Mouse (Mus musculus) testis, adult 2 months (tissue): ENCODE results near the gene Apba2.

Source experiments
- CTCF ChIP-seq: fragments of 200-500 bp; IDR thresholded peaks from 2 replicates; pipeline ENCODE4 v1.5.1; 2012; ENCODE audit warnings: low read depth, mild to moderate bottlenecking, inconsistent platforms, low read length, moderate library complexity; ENCODE audit not compliant: control insufficient read depth, insufficient read depth, insufficient replicate concordance
- POLR2A ChIP-seq: fragments of 200-500 bp; IDR thresholded peaks from 2 replicates; pipeline ENCODE4 v1.6.1; 2012; ENCODE audit warnings: low read depth, mild to moderate bottlenecking, inconsistent platforms, low read length, moderate library complexity; ENCODE audit not compliant: control insufficient read depth

GRCm38 (mm10) chr7:64564891-64565571 lies 63.5 kb downstream of the Apba2 start:
- TF ChIP-seq CTCF (no peak), POLR2A (no peak)
